Mouse (Mus musculus) erythroblast, embryonic 14.5 days (primary cell): ENCODE data around the gene Slc34a3. TPM values are rescaled to one million over a fixed set of nuclear protein-coding genes. Genes with fewer than 3 reads are reported as not detected.

Experiments used
- H3K27me3 ChIP-seq: 2 replicates; pipeline ENCODE4 v1.6.1; 2012; ENCODE audit warnings: inconsistent platforms; ENCODE audit not compliant: control insufficient read depth
- H3K36me3 ChIP-seq: 2 replicates; pipeline ENCODE4 v1.6.1; 2012; ENCODE audit warnings: mild to moderate bottlenecking, inconsistent platforms; ENCODE audit not compliant: control insufficient read depth
- H3K4me1 ChIP-seq: 2 replicates; pipeline ENCODE4 v1.6.1; 2012; ENCODE audit warnings: inconsistent platforms; ENCODE audit not compliant: control insufficient read depth
- H3K4me3 ChIP-seq: replicated peaks from 2 replicates; pipeline ENCODE3; 2012; ENCODE audit warnings: moderate library complexity, mild to moderate bottlenecking, inconsistent platforms
- H3K9me3 ChIP-seq: 2 replicates; pipeline ENCODE4 v1.6.1; 2012; ENCODE audit warnings: low read length, inconsistent platforms, mixed read lengths; ENCODE audit not compliant: control insufficient read depth
- GATA1 ChIP-seq: IDR thresholded peaks from 2 replicates; pipeline ENCODE4 v1.6.1; 2012; ENCODE audit warnings: low read length, inconsistent platforms, mixed read lengths
- TAL1 ChIP-seq: IDR thresholded peaks from 3 replicates; pipeline ENCODE4 v1.6.1; 2012; ENCODE audit warnings: low read length, inconsistent platforms, mixed read lengths
- polyA plus RNA-seq: library from polyadenylated mRNA; stranded (reverse); fragments of >175 nt; gene quantifications from 2 replicates; pipeline ENCODE4 v1.2.3, GENCODE M21; 2012

Gene Slc34a3
- polyA plus RNA-seq, 1 experiment = not detected

DNA sequence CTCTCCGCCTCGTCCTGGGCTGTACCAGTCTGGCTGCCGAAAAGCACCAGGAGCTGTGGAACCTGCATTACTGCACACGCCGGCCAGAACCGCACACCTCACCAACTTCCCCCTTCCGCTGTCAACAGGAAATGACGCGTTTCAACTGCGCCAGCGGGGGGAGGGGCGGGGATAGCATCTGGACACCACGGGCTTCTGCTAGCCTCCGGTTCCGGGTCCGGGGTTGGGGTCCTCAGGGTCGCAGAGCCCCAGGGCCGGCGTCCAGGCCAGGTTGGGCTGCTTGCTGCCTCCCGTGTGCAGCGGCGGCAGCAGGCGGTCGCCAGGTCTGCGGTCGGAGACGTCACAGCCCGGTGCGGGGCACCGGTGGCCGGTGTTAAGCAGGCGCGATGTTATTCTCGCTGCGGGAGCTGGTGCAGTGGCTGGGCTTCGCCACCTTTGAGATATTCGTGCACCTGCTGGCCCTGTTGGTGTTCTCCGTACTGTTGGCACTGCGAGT lies 21.2 kb upstream of the Slc34a3 start, which contains the start of gene Tmem203:
Gene Tmem203, plus strand, starts transcription at position 156 of the 496 bp plus-strand sequence.
- Histone ChIP-seq H3K4me3 (peak within 1 kb of the TSS; percentile 85), H3K27me3 (no peaks in the 10 kb centered on the region), H3K4me1 (peaks cover 32% of the 10 kb centered on the region), H3K9me3 (no peaks in the 10 kb centered on the region), H3K36me3 (peaks cover 33% of the 10 kb centered on the region)
- no peak for TF ChIP-seq TAL1
- TF ChIP-seq GATA1 = no peak

DNA sequence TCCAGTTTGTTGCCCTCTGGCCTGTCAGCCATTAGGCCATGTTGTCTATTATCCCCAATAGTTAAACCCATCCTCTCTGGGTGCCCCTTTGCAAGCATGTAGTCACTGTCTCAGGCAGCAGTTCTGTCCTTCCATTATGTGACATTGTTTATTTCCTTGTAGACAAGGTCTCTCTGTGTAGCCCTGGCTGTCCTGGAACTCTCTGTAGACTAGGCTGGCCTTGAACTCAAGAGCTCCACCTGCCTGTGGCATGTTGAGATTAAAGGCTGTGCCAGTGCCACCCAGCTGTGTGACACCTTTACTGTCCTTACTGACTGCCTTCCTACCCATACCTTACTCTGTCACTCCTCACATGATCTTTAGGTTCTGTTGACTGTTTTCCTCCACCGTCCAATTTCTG lies 18.2 kb upstream of the Slc34a3 start:
- Histone ChIP-seq H3K9me3 (no peaks in the 10 kb centered on the region), H3K4me1 (peaks cover 31% of the 10 kb centered on the region), H3K4me3 (no peak overlapping the region), H3K36me3 (peaks cover 63% of the 10 kb centered on the region), H3K27me3 (no peaks in the 10 kb centered on the region)
- TF ChIP-seq TAL1 = no peak
- no peak for TF ChIP-seq GATA1

DNA sequence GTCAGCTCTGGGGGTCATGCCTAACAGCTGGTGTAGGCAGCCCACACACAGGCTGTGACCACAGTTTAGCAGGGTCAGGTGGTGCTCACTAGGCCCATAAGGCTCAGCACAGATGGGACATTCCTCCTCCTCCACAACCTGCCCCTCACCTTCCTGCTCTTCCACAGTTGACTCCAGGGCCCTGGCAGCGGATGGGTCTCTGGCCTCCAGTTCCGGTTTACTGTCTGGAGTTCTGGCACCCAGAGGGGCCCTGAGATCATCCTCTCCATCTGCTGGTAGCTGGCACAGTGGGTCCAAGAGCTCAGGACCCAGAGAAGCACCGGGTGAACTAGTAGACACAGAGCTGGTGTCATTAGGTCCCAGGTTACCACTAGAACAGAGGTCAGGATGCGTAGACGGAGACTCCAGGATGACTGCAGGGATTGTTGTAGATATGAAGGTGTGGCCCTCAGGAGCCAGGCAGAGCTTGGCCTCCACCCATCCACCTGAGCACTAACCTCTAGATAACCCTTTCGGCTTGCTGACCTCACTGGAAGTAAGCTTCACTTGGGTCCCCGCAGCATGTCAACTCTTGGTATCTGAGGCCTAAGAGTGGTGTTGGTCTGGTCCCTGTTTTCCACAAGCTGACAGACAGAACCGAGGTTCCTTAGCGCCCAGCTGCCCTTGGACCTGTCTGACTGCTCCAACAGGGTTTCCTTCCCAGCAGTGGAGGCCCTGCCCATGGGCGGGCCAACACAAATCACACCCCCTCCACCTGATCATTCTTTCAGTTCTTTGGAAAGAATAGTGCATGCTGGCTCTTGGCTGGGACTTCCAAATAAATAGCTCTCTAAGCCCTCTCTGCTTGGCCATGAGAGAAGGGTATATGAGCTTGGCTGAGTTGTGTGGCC lies 12.3 kb upstream of the Slc34a3 start, which contains the start of gene AL732309.1:
Gene AL732309.1, minus strand, starts transcription at position 681 of the 890 bp plus-strand sequence.
- Histone ChIP-seq H3K9me3 (no peaks in the 10 kb centered on the region), H3K27me3 (peaks cover 26% of the 10 kb centered on the region), H3K4me3 (no peak within 1 kb of the TSS), H3K36me3 (peaks cover 67% of the 10 kb centered on the region), H3K4me1 (peaks cover 15% of the 10 kb centered on the region)
- TF ChIP-seq TAL1 (no peak), GATA1 (no peak)

DNA sequence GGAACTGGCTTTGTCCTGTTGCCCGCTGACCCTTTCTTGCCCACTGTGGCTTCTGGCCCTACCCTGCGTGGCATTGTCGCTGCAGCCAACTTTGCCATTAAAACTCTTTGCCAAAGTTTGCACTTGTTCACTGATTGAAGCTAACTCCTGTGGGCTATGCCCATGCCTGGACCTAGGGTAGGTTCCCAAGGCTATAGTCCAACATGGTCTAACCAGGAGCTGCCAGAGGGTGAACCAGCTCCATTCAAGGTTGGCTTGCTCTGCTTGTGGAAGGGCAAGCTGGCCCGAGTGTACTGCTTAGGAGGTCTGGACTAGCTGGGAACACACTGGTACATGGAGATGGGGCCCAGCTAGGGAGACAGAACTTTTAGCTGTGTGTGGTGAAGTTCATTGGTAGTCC lies 10.0 kb upstream of the Slc34a3 start:
- TF ChIP-seq TAL1 (no peak), GATA1 (no peak)
- H3K4me3 ChIP-seq = no peak overlapping the region
- peaks cover 34% of the 10 kb centered on the region for H3K27me3 ChIP-seq
- peaks cover 36% of the 10 kb centered on the region for H3K4me1 ChIP-seq
- no peaks in the 10 kb centered on the region for H3K9me3 ChIP-seq
- H3K36me3 ChIP-seq = peaks cover 44% of the 10 kb centered on the region

DNA sequence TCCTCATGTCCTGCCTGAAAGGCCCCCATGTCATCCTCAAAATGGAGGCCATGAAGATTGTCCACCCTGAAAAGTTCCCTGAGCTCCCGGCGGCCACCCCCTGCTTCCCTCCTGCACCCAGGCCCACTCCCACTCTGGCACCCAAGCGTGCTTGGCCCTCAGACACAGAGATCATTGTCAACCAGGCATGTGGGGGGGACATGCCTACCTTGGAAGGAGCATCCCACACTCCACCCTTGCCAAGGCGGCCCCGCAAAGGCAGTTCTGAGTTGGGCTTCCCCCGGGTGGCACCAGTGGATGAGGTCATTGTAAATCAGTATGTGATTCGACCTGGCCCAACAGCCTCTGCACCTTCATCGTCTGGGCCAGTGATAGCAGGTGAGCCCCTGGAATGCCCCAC lies 9.2 kb upstream of the Slc34a3 start:
- peaks cover 41% of the 10 kb centered on the region for H3K4me1 ChIP-seq
- peaks cover 36% of the 10 kb centered on the region for H3K36me3 ChIP-seq
- no peak overlapping the region for H3K4me3 ChIP-seq
- H3K27me3 ChIP-seq = peaks cover 34% of the 10 kb centered on the region
- H3K9me3 ChIP-seq = no peaks in the 10 kb centered on the region
- no peak for TF ChIP-seq GATA1
- TF ChIP-seq TAL1 = no peak

DNA sequence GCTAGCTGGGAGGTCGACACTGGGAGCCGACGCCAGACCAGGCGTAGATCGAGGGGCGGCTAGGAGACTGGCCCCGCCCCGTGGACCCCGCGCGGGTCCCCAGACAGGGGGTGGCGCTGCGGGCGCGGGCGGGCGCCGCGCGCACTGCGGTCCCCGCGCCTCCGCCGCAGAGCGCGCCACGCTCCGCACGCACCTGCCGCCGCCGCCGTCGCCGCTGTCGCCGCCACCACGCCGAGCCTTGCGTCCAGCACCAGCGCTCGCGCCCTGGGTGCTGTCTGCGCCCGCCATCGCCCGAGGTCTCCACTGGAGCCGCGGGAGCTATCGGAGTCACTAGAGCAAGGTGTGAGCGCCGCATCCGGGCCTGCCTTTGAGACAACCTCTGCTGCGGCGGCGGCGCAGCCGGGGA lies 7.9 kb upstream of the Slc34a3 start, which contains the start of the genes Rnf208 and Cysrt1:
Gene Rnf208, plus strand, starts transcription at position 155 of the 406 bp plus-strand sequence.
Gene Cysrt1, minus strand, starts transcription at position 352 of the 406 bp plus-strand sequence.
- Histone ChIP-seq H3K36me3 (peaks cover 23% of the 10 kb centered on the region), H3K4me3 (peak within 1 kb of the TSS; percentile 61), H3K9me3 (no peaks in the 10 kb centered on the region), H3K27me3 (peaks cover 36% of the 10 kb centered on the region), H3K4me1 (peaks cover 41% of the 10 kb centered on the region)
- no peak for TF ChIP-seq GATA1
- TF ChIP-seq TAL1 = no peak

DNA sequence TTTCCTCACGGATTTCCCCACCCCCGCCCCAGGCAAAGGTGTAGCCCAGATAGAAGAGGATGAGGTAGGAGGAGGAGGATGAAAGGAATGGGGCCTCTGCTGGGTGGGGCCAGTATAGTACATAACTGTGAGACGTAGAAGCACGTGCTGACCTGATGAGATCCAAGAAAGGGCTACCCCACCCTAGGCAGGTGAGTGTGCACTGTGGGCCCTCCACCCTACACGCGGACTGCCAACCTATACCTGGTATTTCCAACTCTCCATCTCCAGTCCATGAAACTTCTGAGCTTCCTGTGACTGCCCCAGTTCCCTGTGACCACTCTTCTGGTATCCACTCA lies 7.2 kb upstream of the Slc34a3 start:
- peak overlapping the region; percentile 61 for H3K4me3 ChIP-seq
- peaks cover 16% of the 10 kb centered on the region for H3K36me3 ChIP-seq
- peaks cover 39% of the 10 kb centered on the region for H3K27me3 ChIP-seq
- no peaks in the 10 kb centered on the region for H3K9me3 ChIP-seq
- peaks cover 43% of the 10 kb centered on the region for H3K4me1 ChIP-seq
- TF ChIP-seq TAL1 = no peak
- TF ChIP-seq GATA1 = no peak

DNA sequence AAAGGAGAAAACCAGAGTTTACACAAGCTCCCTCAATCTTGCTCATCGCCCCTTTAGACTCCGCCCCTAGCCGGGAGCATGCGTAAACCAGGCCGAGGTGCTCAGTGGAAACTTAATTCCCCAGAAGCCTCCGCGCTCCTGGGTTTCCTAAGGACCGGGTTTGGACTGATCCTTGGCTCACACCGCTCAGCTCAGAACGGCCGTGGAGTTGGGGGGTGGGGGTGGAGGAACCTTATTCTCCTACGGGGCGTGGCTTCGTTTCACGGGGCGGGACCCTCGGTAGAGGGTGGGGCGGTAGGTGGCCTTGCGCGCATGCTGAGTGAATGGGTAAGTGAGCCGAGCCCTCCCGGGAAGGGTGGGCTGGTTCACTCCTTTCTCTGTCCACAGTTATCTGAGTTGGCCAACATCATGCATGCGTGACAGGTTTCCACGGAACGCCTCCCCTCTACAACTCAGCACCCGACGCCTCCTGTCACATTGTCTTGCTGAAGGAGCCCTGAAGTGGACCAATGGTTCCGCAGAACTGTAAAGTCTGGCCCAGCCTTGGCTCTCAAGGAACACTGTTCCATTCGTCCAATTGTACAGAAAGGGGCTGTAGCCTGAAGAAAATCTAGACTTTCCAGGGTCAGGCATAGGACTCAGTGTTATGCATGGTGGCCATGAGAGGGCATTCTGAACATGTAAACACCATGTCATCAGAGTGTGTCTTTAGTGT lies 6.7 kb upstream of the Slc34a3 start:
- TF ChIP-seq GATA1 (no peak), TAL1 (no peak)
- H3K27me3 ChIP-seq = peaks cover 43% of the 10 kb centered on the region
- H3K9me3 ChIP-seq = no peaks in the 10 kb centered on the region
- H3K4me3 ChIP-seq = peak overlapping the region; percentile 61
- peaks cover 47% of the 10 kb centered on the region for H3K4me1 ChIP-seq
- H3K36me3 ChIP-seq = peaks cover 11% of the 10 kb centered on the region

DNA sequence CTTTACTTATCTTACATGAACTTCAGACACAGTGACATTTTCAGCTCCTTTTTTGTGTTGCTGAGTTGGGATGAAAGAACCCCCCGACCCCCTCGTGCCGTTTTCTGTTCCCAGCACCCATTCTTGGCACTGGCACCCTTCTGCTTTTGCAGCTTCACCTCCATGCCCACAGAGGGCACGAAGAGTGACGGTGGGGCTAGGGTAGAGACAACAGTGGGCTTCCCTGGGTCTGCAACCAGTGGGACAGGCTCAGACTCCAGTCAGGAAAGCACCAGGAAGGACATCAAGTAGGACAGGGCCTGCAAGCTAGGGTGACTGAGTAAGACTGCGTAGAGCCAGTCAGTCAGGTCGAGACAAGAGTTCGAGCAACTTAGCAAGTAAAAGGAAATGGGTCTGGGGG lies 6.1 kb upstream of the Slc34a3 start:
- peaks cover 47% of the 10 kb centered on the region for H3K4me1 ChIP-seq
- H3K9me3 ChIP-seq = no peaks in the 10 kb centered on the region
- TF ChIP-seq TAL1 (no peak), GATA1 (no peak)
- H3K4me3 ChIP-seq = peak overlapping the region; percentile 61
- peaks cover 5% of the 10 kb centered on the region for H3K36me3 ChIP-seq
- peaks cover 44% of the 10 kb centered on the region for H3K27me3 ChIP-seq
